Mouse (Mus musculus) regulatory T cell (primary cell): ENCODE measurements around the gene Gnb1.

Source experiments
- in situ Hi-C: fragments of 300-600 bp; cut with MboI, MseI; formaldehyde crosslinking; loops from one replicate; pipeline ENCODE4 v1.15.1; 2025; ENCODE audit warnings: high pct_unique_total_duplicates

Gene Gnb1

DNA sequence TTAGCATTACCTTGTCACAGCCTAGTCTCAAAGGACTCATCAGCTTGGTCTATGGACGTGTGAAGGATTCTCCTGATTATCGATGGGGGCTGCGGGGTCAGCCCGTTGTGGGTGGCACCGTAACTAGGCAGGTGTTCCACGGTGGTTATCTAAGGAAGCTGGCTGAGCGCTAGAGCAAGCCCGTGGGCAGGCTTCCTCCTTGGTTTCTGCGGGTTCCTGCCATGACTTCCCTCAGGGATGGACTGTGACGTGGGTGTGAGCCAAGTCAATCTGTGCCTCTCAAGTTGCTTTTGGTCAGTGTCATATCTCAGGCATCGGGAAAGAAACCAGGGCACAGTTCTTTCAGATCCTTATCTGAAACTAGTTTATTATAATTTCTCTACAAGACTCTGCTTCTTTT is 83.8 kb downstream of the Gnb1 start:
- in situ Hi-C loops: loop anchor here (5.0 kb wide), 2 partner anchors 88 to 208 kb away; no protein-coding TSS in a partner anchor

DNA sequence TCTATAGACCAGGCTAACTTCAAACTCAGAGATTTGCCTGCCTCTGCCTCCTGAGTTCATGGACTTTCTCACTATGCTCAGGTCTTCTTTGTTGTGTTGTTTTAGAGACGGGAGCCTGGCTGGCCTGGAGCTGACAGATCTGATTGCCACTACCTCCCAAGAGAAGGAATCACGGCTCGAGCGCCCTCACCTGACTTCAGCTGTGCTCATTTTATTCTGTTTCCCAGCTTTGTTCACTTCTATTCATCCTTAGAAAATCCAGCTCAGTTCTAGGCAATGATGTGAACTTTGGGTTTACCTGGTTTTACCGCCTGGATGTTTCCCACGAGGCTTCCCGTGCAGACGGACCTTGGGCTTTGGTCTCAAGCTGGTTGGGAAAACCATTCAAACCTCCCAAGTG is 84.4 kb downstream of the Gnb1 start:
- in situ Hi-C loops: loop anchor here (5.0 kb wide), 2 partner anchors 88 to 208 kb away; no protein-coding TSS in a partner anchor

DNA sequence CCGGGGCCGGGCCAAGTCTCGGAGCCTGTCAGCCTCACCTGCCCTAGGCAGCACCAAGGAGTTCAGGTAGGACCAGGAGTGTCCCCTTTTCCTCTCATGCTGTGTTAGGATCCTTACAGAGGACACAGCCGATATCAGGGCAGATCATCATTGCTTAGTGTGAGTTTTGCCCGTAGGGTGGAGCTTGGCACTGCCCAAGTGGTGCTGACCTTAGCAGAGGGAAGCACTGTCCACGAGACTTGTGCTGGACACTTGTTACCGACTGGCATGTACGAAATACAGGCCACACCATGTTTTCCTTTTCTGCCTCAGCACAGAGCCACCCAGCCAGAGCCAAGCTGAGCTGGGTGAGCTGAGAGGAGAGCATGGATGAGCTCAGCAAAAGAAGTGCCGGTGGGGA is 86.0 kb downstream of the Gnb1 start:
- in situ Hi-C loops: loop anchor here (5.0 kb wide), 2 partner anchors 90 to 210 kb away; no protein-coding TSS in a partner anchor

DNA sequence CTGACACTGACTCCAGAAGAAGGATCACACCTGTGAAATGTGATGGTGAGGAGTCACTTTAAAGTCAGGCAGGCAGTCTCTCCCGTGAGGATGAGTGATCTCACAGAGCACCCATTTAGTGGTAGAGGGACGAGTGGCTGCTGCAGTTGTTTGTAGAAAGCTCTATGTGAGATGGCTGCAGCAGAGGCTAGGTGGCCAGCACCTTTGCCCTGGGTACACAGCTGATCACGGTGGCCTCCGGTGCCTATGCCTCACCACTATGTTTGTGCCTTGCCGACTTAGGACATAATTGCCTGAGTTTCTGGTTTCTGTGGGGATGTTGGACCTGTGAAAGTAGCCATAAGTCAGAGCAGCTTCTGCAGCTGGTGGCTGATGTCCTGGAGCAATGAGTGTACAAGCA is 86.6 kb downstream of the Gnb1 start:
- in situ Hi-C loops: loop anchor here (5.0 kb wide), 2 partner anchors 90 to 210 kb away; no protein-coding TSS in a partner anchor

GRCm38 (mm10) chr4:155578336-155579125 is 87.4 kb downstream of the Gnb1 start:
- in situ Hi-C loops: loop anchor here (5.0 kb wide), 2 partner anchors 91 to 211 kb away; no protein-coding TSS in a partner anchor

DNA sequence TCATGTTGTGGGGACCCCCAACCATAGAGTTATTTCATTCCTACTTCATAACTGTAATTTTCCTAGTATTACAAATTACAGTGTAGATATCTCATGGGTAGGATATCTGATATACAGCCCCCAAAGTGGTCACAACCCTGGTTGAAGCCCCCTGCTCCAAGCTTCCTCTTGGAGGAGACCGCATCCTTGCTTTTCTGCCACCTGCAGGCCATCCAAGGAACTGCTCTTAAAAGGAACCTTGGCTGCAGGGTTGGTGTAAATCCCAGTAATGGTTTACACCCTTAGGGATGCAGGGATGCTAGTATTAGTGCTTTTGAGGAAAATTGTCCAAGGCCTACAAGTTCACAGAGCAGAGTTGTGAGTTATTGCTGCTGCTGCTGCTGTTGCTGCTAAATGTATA is 89.3 kb downstream of the Gnb1 start:
- in situ Hi-C loops: no loop called here

DNA sequence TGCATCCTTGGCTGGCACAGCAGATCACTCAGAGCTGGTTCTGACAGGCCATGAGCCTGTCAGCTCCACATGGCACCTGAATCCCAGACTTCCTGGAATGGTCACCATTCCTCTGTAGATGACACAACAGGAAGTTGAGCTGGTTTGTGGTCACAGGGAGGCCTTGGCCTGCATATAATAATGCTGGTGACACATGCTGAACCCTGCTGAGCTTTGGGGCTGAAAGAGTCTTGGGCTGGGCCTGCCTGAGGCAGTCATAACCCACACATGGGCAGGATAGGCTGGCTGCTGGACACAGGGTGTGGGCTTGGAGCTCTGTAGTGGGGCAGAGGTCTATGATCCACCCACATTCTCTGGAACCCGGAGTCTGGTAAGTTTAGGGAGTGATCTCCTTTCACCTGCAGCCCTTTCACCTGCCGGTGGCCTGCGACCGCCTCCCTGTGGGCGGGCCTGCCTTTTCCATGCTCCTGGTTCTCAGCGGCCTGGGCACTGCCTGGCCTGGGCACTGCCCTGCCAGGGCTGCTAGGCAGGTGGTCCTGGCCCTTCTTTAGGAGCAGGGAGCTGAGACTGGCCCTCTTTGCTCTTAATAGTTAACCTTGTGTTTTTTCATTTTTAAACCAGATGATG is 91.2 kb downstream of the Gnb1 start:
- in situ Hi-C loops: no loop called here

GRCm38 (mm10) chr4:155589356-155589755 is 98.2 kb downstream of the Gnb1 start:
- in situ Hi-C loops: no loop called here

- in situ Hi-C loops: no loop called here
Measured at GRCm38 (mm10) chr4:155591012-155591719, 100.0 kb downstream of the Gnb1 start.

- in situ Hi-C loops: no loop called here
Measured at GRCm38 (mm10) chr4:155593780-155594179, 102.6 kb downstream of the Gnb1 start.

- in situ Hi-C loops: no loop called here
Measured at GRCm38 (mm10) chr4:155595777-155596176, 104.6 kb downstream of the Gnb1 start.

- in situ Hi-C loops: no loop called here
Measured at GRCm38 (mm10) chr4:155596606-155597005, 105.4 kb downstream of the Gnb1 start.

DNA sequence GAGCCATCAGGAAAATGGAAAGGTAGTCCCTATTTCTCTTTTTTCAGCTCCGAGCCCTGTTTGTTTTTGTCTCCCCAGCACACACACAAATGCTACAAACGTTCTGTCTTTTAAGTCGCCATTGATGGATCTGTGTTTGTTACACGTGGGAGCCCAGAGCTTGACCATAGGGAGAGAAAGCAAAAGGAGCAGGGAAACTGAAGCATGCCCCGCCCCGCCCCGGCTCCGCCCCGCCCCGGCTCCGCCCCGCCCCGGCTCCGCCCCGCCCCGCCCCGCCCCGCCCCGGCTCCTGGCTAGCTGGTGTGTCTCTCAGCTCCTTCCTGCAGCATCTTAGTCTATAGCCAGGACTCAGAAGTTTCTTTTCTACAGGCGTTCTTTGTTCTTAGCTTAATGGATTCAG is 107.4 kb downstream of the Gnb1 start:
- in situ Hi-C loops: no loop called here

- in situ Hi-C loops: no loop called here
Measured at GRCm38 (mm10) chr4:155599901-155600825, 109.0 kb downstream of the Gnb1 start.

DNA sequence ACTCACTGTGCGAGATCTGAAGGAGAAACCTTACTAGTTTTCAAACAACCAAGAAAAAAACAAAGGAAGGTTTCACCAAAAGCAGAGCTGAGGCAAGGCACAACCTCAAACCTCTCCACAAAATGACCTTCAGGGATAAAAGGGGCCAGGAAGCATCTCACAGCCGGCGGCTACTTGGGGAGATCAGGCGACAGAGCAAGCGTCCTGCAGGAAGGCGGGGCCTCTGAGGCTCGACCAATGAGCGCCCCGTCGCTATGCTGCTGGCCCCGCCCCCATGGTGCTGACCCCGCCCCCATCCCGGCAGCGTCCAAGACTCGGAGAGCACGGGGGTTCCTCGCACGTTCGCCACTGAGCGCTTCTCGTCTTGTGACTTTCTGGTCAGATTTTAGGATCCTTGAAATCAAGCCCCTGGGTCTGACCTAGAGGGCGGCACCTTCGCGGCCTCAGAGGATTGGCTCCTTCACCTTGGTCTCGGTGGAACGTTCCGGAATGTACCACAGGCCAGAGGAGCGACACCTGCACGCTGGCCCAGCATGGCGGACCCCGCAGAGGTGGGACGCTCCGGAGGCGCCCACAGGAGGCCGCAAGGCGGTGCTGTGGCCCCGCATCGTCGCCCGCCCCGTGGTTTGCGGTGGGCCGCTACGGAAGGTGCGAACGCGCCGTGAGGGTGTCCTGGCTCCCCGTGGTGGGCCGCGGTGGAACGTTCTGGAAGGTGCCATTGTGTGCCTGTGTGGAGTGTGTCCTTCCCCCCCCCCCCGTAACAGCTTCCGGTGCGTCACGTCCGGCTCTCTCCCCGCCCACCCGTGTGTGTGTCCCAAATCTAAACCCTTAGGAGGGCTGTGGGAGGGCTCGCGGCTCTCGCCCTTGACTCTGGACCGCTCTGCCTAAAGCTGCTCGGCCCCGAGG is 110.2 kb downstream of the Gnb1 start, which contains the start of gene Slc35e2:
Gene Slc35e2 (plus strand): TSS at position 326 of the 906 bp plus-strand sequence.
- in situ Hi-C loops: no loop called here

DNA sequence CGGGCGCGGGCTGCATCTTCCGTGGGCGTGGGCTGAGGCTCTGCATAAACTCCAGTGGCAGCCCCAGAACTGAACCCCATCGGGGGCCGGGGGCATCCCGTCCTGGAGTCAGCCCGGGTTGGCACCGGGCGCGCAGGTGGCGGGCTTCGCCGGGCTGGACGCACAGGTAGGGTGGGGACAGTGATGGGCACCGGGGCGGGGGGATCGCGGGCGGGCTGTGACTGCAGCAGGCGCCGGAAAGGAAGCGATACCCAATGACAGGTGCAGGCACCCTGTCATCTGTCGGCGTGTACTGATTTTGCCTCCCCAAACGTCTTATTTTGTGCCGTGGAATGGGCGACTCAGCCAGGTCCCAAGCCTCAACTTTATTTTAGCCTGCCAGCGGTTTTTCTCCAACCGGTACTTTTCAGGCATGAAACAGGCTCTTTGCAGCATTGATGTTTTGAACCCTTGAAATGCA is 110.9 kb downstream of the Gnb1 start:
- in situ Hi-C loops: no loop called here

DNA sequence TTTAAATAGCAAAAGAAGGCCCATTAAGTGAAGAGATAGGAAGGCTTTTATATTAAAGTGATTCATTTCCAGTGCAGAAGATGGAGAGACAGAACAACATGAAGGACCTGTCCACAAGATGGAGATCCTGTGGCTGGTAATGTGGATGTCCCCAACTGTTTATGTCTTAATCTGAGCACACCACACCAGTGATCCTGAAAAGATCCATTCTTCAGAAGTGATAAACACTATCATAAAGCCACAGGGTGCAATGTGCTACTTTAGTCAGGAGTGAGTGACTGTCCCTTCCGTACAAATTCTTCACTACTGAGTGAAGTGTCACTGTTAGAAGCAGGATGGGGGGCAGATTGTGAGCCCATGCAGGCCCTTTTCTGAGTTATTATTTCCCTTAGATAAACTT is 111.6 kb downstream of the Gnb1 start:
- in situ Hi-C loops: no loop called here

DNA sequence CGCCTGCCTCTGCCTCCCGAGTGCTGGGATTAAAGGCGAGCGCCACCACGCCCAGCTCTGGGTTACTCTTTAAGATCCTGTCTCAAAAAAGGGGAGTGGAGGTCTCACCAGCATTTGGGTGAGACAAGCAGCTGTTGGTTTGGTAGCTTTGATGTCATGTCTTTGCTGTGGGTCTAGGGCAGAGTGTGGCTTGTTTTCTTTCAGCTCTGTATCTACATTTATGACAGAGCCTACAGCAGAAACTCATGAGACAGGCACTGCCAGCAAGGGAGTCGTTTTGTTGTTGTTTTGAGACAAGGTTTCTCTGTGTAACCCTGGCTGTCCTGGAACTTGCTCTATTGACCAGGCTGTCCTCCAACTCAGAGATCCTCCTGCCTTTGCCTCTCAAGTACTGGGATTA is 112.6 kb downstream of the Gnb1 start:
- in situ Hi-C loops: no loop called here

- in situ Hi-C loops: no loop called here
Measured at GRCm38 (mm10) chr4:155605132-155605531, 114.0 kb downstream of the Gnb1 start.

DNA sequence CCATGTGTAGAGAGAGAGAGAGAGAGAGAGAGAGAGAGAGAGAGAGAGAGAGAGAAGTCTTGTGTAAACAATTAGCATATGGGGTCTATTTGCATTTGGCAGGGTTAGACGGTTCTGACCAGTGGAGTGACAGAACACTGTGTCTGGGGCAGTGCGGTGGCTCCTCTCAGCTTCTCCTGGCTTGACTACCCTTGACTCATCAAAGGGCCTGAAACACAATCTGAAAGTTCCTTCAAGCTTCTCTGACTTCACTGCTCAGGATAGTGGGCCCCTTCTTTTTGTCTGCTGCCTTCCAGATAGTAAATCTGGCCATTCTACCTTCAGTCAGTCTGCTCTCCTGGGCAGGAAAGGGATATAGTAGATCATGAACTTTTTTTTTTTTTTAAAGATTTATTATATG is 115.7 kb downstream of the Gnb1 start:
- in situ Hi-C loops: no loop called here
